Mouse (Mus musculus): Measurements from ENCODE around the gene Mllt3.

Mllt3 gene

DNA sequence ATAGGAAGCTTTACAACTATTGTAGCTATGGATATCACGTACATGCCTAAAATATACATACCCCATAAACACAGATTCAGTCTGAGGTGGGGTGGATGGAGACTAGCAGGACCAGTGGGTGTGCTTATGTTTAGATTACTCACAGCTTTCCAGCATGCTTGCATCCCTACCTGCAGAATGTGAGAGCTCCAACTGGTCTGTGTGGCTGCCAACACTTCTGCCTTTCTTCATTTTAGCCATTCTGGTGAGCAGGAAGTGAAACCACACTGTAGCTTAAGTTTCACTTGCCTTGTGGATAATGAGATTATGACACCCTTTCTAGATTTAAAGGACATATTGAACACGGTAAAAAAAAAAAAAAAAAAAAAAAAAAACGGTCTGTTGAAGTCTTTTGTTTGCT lies 88.8 kb downstream of the Mllt3 start:
- DNase-seq = no peak

DNA sequence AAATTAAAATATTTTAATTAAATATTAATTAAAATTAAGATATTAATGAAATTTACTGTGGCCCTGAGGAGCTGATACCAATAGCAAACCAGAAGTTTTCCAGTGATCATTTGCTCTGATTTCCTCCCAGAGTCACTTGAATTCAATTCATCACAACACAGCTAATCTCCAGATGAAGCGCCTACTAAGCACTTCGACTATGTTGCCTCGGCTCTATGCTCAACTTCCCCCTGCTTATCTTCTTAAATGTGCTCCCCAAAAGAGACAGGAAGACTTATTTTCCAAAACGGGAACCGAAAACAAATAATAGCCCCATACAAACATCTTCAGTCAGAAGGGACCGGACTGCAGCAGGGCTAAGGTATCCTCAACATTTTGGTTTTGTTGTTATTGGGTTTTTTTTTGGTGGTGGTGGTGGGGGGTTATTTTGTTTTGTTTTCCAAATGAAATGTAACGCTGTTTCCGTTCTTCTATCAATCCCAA lies 90.2 kb downstream of the Mllt3 start:
- DNase-seq = no peak

DNA sequence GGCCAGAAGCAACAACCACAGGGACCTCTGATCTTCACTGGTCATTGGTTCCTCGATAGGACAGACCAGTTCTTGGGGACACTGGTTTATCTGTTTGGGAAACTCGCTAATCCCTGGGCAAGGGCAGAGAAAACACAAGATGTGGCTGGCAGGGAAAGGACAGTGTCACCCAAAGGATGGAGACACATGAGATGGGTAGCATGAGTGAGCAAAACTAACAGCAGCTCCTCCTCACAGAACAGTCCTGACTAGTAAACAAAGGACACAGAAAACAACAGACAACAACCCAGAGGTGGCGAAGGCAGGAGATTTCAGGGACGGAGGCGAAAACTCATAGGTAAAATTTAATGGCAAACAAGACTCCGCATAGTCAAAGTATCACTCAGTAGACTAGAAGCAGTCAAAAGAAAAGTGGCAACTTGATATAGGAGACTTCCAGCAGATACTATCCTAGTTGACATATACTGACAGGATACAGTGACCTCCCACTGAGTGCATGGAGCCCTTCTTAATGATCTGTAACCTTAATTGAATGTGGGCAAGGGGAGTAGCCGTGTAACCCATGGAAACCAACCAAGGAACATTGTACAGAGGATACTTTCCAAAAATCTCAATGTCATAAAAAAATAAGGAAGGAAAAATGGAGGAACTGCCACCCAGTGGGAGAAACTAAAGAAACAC lies 93.5 kb downstream of the Mllt3 start:
- no peak for DNase-seq

DNA sequence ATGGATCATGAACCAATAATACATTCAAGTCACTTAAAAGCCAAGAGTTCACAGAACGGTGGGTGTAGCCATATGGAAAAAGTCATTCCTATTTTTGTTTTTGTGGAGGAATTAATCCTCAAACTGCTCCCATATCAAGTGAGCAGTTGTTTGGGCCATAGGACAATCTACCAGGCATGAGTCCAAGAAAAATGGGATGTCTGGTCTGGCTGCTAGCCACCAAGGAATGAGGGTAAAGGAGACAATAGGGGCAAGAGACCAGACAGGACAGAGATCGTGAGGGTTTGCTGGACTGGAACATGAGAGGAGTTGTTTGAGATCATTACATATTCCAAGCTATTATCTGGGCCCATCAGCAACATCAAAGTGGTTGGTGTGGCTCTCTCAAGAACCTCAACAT lies 96.8 kb downstream of the Mllt3 start:
- no peak for DNase-seq

DNA sequence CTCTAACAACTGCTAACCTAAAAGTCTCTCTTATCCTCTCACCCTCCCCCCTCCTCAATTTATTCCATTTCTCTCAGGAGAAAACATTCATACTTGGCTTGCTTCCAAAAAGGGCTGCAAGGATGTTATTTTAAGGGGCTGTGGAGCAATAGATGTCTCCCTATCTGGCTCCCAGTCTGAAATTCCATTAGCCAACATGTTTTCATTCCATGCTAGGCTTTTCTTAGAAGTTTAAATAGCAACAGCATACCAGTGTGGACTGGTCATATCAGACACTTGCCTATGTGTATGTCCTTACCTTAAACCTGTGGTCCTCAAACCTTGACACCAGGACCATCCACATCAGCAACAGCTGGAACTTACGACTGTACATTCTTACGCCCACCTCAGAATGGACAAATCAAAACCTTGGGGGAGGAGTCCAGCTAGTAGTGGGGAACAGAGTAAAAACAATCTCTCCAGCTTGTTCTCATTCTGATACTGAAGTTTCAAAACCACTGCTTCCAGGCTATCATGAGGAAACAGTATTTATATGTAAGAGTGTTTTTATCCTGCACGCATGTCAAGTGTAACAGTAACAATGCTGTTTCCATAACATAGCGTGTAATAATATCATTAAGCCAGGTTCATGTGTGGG lies 99.3 kb downstream of the Mllt3 start:
- peak in 1 of 2 experiments; percentile 12 for DNase-seq

DNA sequence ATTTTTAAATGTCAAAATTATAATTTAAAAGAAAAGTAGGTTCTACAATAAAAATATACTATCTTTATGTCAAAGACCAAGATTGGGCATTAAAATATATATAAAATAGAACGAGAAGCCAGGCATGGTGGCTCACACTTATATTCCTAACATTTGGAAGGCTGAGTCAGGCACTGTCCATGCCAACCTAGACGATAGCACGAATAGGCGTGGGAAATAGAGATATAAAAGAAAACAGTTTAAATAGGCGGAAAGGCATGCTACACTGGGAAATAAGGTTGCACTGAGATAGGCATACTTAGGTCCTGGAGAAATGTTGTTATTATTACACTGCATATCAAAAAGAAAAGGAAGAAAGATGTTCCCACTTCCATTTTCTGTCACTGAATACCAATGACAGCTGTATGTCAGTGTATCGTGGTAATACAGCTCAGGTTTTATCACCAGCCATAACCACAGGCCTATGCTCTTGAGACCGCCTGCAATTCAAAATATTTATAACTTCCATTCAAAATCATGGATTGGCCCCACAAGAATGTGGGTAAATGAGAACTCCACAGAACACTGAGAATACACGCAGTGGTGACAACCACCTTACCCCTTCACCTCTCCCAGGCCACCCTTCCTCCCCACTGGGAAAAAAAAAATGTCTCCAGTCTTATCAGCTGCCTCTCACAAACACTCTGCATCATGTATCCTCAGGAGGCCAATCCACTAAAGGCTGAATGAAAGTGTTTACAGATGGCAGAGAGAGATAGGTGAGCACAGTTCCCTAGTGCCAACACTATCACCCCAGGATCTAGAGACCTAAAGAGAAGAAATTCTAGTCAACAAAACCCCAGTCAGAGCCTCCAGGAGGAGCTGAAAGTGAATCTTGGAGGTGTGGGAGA lies 102.6 kb downstream of the Mllt3 start:
- DNase-seq = no peak

DNA sequence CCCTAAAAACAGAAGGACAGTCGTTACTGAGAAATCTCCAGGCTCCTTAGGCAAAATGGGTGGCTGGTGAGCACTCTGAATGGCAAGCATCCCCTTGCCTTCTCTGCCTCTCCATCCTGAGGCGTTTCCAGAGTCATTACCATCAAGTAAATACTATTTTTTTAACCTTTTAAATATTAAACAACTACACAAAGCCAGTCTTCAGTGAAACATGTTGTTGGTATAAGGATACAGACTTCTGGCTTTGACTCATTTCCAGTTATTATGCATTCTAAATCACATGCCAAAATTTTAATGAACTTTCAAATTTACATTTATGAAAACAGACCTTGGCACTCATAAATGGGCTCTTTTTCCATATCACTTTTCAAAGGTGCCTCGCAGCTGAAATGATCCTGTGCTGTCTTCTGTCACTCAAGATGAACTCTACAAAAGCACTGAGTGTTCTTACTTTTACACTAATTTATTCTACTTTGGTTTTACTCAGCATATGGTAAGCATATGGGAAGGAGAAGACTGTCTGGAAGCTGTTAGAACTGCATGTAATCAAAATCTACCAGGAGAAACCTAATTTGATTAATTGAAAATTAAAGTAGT lies 104.5 kb downstream of the Mllt3 start:
- DNase-seq = no peak

DNA sequence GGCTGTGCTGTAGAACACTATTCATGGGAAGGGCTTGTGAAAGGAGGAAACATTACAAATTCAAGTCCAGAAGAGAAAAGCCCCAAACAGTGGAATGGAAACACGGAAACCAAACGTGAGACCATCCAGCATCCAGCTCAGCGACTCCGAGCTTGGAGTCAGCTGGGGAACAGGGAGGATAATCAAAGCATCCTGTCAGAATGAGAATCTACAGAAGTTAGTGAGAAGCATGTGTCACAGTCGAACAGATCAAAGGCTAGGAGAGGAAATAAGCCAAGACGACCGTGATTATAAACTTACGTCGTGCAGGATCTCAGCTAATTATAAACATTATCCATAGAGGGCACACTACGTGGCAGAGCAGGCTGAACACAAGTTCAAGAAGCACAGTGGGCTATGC lies 105.8 kb downstream of the Mllt3 start:
- DNase-seq = no peak

DNA sequence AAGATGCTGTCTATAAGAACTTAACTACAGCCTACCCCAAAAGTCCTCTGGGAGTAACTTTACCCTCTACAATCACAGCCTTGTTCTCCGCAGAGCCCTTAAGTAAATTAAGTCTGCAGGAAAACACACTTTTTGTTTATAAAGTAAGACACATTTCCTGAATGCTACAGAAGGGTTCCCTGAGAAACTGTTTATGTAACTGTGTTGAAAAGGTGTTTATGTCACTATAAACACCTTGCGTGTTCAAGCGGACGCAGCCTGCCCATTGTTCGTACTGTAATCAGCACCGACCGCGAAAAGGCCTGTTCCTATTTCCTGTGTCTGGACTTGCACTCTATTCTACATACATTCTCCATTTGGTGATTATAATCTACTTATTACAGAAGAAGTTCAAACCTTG lies 112.5 kb downstream of the Mllt3 start:
- no peak for DNase-seq

DNA sequence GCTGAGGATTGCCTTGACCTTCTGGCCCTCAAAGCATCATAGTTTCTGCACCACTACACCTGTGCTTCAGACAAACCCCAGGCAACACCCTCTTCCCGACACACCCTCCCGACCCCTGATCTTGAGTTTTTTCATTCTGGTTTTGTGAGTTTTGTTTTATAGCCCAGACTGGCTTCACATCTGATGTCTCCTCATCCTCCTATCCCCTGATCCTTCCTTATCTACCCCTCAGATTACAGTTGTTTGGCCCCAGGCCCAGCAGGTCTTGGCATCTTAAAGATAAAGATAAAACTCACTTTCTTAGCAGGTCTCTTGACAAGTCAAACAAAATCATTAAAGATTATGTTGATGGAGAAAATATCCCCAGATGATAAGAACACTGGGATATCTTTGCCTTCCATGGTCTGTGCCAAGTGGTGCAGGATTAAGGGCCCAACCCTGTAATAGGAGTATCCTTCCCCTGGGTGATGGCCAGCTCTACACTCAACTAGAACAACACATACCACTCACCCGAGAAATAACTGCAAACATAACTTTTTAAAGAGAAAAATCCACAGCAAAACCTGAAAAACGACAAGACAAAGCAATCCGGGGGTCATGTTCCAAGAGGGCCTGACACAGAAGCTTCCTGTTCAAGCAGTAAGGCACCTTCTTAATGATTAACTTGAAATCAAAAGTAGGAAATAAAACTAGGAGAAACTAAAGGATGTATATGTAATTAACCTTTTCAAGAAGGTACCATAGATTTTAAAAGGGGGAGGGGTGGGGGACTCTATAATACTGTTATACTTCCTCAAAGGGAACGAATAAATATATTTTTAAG lies 121.8 kb downstream of the Mllt3 start:
- DNase-seq = no peak

DNA sequence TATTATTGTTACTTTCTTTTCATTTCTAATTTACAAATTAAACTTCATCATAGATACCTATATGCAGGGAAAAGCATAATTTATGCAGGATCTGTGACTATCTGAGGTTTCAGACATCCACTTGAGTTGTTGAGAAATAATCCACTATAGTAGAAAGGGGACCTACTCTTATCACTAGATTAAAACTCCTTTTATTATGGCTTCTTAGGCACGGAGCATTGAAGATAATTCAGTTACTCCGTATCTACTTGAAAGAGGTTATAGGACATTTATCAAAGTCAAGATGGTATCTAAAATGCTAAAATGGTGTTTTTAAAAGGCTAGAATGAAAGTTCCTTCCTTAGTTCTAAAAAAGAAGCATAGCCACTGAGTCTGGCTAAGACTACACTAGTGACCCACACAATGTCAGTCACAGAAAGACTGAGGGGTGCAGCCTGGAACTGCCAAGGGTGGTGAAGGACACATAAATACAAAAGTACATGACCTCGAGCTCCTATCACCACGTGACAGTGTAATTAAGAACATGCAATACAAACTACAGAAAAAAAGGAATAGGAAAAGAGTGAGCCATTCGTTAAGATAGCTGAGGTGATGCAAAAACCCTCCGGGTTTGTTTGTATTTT lies 127.9 kb downstream of the Mllt3 start:
- no peak for DNase-seq

DNA sequence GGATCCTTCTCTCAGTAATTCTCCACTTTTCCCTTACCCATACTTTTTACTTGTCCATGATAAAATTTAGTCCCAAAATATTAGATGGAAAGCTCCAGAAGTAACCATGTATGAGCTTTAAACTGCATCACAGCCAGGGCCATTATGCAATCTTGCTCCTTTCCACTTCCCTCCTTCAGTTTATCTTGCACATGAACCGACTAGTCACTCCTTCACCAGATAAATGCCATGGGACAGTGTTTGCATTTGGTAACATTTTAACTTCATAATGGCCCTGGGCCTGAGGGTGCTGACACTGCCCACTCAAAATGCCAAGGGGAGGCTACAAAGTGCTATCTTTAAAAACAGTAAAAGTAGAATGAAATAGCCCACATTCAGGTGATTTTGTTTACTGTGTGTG lies 128.4 kb downstream of the Mllt3 start:
- no peak for DNase-seq

DNA sequence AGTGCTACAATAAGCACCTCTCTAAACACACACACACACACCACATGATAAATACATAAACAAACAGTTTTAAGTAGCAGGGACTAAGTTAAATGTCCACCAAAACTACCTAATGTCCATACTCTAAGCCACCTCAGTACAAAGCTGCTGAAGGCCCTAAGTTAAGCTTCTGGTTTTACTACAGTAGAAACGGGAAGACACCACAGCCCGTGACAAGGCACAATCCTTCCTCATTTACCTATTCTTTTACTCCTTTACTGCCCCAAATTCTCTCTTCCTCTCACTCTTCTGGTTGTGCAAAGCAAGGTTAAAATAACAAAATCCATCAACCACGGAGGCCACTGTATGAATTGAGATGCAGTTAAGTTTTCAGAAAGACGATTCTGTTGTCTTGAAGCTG lies 130.6 kb downstream of the Mllt3 start:
- DNase-seq = no peak

DNA sequence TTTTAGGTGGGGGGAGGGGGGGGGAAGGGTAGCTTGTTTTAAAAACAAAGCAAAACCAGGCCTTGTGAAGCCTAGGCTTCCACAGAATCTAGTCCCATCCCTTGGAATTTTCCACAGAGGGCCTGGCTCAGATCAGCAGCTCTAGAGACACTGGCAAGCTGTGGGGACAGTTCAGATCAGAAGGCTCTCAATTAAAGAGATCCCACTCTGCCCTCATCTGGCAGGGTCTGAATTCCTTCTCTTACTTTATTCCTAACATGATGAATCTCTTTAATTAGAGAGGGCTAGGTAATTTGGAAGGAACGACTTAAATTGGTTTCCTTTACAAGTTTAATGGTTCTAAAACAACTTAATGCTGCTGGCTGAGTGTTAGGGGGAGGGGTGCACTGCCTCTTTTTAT lies 132.0 kb downstream of the Mllt3 start:
- peak; percentile 9 to 22 for DNase-seq

DNA sequence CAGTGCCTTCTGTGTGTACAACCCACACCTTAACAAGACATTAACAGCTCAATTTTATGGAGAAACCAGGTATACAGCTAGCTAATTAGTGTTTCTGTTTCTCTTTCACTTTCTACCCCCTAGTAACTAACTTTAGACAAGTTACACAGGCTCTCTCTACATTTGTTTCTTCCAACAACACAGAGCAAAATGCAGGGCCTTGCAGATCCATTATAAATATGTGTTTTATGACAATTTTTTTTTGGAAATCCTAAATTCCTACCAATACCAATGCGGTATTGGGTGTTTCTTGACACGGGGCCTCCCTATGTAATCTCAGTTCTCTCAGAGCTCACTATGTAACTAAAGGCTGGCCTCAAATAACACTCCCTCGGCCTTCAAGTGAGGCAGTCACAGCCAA lies 139.7 kb downstream of the Mllt3 start:
- no peak for DNase-seq

DNA sequence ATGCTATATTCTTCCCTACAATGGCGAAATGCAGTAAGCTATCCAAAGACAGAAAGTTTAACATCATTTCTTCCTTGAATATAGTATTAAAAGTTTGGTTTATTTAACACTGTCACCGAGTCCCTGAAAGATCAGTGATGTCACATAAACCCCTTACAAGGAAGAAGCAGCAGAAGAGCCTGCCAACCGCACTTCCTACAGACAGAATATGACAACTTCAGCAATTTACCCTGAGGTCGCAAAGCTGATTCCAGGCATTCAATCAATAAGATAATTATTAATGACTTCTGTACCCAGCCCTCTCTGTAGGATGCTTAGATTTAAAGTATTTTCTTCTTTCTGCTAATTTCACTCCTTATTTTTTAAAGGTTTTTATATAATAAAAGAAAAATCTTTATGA lies 140.2 kb downstream of the Mllt3 start:
- no peak for DNase-seq

DNA sequence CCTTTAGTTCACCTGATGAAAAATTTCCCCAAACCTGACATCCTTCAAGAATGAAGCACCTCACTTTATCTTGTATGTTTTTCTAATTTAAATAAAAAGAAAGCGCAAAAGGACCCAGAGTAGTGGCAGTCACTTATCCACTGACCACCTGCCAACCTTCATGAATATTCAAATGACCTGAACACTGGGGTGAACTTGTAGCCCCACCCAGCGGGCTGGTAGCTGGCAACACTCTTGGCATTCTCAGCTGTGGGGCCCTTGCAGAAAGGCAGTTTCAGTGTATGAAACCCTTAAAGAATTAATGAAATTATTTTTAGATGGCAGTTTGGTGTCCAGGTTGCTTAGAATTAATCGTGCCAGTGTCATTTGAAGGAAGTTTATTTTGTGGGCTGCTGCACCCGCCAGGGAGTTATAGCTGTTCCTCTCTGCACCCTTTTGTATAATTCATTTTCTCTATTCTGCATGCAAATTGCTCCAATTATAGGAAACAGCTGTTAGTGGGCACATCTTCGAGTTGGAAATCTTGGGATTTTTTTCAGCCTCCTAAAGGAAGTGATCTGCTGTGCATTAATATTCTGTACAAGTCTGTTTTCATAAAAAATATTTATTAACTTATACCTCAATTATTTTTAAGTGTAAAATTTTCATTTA lies 149.8 kb downstream of the Mllt3 start:
- no peak for DNase-seq

DNA sequence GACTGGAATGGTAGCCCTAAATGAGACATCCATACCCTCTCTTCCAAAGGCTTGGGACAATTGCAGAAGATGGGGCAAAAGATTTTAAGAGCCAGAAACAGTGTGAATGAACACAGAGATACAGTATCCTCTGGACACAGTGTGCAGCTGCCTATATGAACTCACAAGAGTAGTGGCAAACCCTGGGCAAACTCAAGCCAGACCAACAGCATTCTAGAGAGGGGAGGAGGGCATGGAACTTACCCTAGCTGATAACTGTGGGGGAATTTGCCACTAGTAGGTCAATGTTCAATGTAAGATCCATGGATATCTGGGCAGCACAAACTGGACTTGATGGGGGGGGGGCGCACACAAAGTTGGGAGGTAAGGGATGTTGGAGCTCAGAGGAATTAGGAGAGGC lies 151.2 kb downstream of the Mllt3 start:
- no peak for DNase-seq

DNA sequence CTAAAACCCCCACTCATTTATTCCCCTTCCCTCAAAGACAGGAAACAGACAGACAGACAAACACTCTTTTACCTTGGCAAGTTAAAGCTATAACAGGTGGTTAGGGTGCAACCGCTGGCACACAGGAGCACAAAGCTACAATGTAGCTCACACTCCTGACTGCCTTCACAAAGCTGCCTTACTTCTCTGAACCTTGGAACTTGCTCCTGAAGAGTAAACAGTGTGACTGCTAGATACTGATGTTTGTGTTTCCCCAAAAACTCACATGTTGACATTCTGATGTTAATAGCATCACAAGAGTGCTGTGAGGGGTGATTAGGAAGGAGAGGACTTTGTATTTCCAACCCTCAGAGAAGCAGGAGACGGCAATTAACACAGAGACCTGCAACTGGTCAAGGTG lies 151.6 kb downstream of the Mllt3 start:
- no peak for DNase-seq

DNA sequence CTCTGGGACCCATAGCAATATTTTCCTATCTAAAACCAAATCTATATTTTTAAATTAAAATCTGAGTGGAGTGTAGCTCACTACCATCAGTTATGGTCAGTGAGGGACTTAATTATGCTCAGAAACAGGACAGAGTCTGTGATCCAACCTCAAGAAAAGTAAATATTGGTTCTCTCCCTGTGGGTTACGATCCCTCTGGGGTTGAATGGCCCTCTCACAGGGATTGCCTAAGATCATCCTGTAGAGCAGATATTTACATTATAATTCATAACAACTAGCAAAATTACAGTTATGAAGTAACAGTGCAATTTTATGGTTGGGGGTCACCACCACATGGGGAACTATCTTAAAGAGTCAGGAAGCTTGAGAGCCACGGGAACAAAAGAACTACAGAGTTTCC lies 152.9 kb downstream of the Mllt3 start:
- DNase-seq = no peak

DNA sequence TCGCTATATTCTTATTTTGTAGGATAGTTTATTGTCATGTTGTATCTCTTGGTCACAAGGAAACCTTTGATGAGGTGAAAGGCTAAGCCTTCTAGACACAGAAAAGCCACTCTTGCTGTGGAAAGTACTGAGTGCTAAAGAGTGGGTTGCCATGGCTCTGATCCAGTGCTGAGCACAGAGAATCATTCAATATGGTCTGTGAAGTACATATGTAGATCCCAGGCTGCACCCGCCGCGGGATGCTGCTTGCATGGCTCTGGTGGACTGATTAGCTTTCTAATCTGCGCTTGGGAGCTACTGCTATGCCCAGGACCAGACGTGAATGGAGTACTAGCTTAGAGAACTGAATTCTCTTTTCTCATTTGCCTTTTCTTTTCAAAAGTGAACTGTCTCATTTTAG lies 154.5 kb downstream of the Mllt3 start:
- DNase-seq = no peak

DNA sequence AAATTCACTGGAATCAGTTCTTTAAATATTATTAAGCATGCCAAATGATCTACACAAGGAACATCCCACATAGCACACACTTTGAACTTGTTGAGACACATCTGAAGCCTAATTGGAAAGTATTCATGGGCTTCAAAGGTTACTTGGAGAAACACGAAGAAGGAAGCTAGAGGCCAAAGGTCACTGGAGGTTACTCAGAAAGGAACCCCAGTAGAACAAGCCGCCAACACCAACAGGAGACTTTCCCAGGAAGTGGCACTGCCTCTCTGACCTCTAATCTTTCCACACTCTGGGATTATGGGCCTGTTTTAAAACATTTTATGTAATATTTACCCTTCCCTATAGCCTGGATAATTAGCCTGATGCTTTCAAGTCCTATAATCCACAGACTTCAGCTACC lies 162.6 kb downstream of the Mllt3 start:
- DNase-seq = no peak

Data from kidney, postnatal 4 days (tissue).